Mouse (Mus musculus) kidney, adult 18-20 months (tissue): Measurements from ENCODE around the gene Lamp1.

Experiments used
- DNase-seq: peaks from one replicate; pipeline ENCODE4 v3.0.0; 2021

The Lamp1 gene

GRCm38 (mm10) chr8:13164361-13164760 is 5.4 kb downstream of the Lamp1 start:
- DNase-seq: no peak

- DNase-seq: no peak
Observed at GRCm38 (mm10) chr8:13170510-13170909, 11.5 kb downstream of the Lamp1 start.

- no peak for DNase-seq
Observed at GRCm38 (mm10) chr8:13174305-13174704, 15.3 kb downstream of the Lamp1 start.

GRCm38 (mm10) chr8:13174811-13175210 is 15.8 kb downstream of the Lamp1 start:
- DNase-seq: peak; percentile 42

- no peak for DNase-seq
Observed at GRCm38 (mm10) chr8:13175650-13176049, 16.7 kb downstream of the Lamp1 start.

GRCm38 (mm10) chr8:13177173-13177852 is 18.4 kb downstream of the Lamp1 start:
- no peak for DNase-seq

- no peak for DNase-seq
Observed at GRCm38 (mm10) chr8:13178137-13178536, 19.2 kb downstream of the Lamp1 start.

GRCm38 (mm10) chr8:13179482-13179881 is 20.5 kb downstream of the Lamp1 start:
- no peak for DNase-seq

- no peak for DNase-seq
Observed at GRCm38 (mm10) chr8:13179948-13180347, 21.0 kb downstream of the Lamp1 start.

- no peak for DNase-seq
Observed at GRCm38 (mm10) chr8:13180408-13180807, 21.4 kb downstream of the Lamp1 start.

GRCm38 (mm10) chr8:13180911-13181690 is 22.1 kb downstream of the Lamp1 start:
- no peak for DNase-seq

- no peak for DNase-seq
Observed at GRCm38 (mm10) chr8:13181691-13181976, 22.7 kb downstream of the Lamp1 start.

- DNase-seq: no peak
Observed at GRCm38 (mm10) chr8:13186819-13187218, 27.9 kb downstream of the Lamp1 start.

GRCm38 (mm10) chr8:13187229-13187628 is 28.3 kb downstream of the Lamp1 start:
- no peak for DNase-seq

GRCm38 (mm10) chr8:13187638-13188037 is 28.7 kb downstream of the Lamp1 start:
- no peak for DNase-seq

- DNase-seq: no peak
Observed at GRCm38 (mm10) chr8:13188052-13188555, 29.1 kb downstream of the Lamp1 start.

- no peak for DNase-seq
Observed at GRCm38 (mm10) chr8:13188857-13189256, 29.9 kb downstream of the Lamp1 start.

- no peak for DNase-seq
Observed at GRCm38 (mm10) chr8:13190235-13190634, 31.3 kb downstream of the Lamp1 start.

GRCm38 (mm10) chr8:13194818-13195217 is 35.9 kb downstream of the Lamp1 start:
- no peak for DNase-seq

- DNase-seq: no peak
Observed at GRCm38 (mm10) chr8:13197493-13197892, 38.5 kb downstream of the Lamp1 start.

- DNase-seq: peak; percentile 55
Observed at GRCm38 (mm10) chr8:13199385-13200061, 40.6 kb downstream of the Lamp1 start.

GRCm38 (mm10) chr8:13200301-13201012 is 41.5 kb downstream of the Lamp1 start, which contains the start of gene Grtp1:
TSS of gene Grtp1 (minus strand) at chr8:13200620.
- peak; percentile 73 for DNase-seq

- no peak for DNase-seq
Observed at GRCm38 (mm10) chr8:13201013-13201334, 42.0 kb downstream of the Lamp1 start.
